Mouse (Mus musculus) brain, embryonic 14.5 days (tissue): ENCODE data around the gene Lmo7.

Experiments
- CTCF ChIP-seq: fragments of 200-500 bp; IDR thresholded peaks from 2 replicates; pipeline ENCODE4 v1.5.1; 2012; ENCODE audit warnings: inconsistent platforms, mild to moderate bottlenecking, moderate library complexity, borderline replicate concordance; ENCODE audit not compliant: insufficient read depth, insufficient read length; ENCODE audit errors: extremely low read depth
- POLR2A ChIP-seq: fragments of 200-500 bp; IDR thresholded peaks from 2 replicates; pipeline ENCODE4 v1.6.1; 2012; ENCODE audit warnings: mild to moderate bottlenecking, inconsistent platforms, borderline replicate concordance; ENCODE audit not compliant: poor library complexity, insufficient read depth, insufficient read length, severe bottlenecking; ENCODE audit errors: extremely low read depth

DNA sequence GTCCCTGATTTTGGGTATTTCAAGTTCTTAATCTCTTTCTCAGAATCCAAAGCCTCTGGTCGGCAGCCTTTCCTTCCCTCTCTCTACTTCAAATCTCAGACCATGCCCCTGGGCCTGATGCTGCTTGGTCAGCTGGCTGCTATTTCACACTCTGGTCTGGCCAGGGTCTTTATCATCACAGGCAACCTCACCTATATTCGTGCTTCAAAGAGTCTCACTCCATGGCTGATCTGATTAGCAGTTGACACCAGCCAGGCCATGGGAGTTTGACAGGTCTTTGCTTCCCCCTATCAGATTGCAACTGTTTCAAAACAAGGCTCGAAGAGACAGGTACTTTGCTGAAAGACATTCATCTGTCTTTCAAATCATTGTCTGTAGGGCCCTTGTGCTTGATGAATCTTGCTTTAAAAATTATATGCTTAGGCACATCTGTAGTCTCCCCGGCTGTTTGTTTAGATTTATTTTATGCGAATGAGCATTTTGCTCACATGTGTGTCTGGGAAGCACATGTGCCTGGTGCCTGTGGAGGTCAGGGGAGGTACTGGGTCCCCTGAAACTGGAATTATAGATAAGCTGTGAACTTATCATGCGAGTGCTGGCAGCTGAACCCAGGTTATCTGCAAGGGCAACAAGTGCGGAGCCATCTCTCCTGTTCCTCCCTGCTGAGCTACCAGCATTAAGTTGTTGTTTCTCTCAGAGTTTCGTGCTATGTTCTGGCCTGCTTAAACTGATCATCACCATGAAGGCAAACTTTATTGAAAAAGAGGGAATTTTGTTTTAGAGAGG lies 116.5 kb downstream of the Lmo7 start:
- TF ChIP-seq POLR2A (no peak), CTCF (no peak)
